Mouse (Mus musculus) heart, adult 2 months (tissue): Measurements from ENCODE around the gene Rnasek.

Experiments used
- CTCF ChIP-seq: fragments of 200-600 bp; IDR thresholded peaks from 2 replicates; pipeline ENCODE4 v1.8.1; 2022; ENCODE audit warnings: antibody characterized with exemption, mild to moderate bottlenecking, moderate library complexity
- EP300 ChIP-seq: fragments of 200-500 bp; IDR thresholded peaks from 2 replicates; pipeline ENCODE4 v1.6.1; 2011; ENCODE audit warnings: low read depth, low read length, control low read depth; ENCODE audit not compliant: insufficient read depth

DNA sequence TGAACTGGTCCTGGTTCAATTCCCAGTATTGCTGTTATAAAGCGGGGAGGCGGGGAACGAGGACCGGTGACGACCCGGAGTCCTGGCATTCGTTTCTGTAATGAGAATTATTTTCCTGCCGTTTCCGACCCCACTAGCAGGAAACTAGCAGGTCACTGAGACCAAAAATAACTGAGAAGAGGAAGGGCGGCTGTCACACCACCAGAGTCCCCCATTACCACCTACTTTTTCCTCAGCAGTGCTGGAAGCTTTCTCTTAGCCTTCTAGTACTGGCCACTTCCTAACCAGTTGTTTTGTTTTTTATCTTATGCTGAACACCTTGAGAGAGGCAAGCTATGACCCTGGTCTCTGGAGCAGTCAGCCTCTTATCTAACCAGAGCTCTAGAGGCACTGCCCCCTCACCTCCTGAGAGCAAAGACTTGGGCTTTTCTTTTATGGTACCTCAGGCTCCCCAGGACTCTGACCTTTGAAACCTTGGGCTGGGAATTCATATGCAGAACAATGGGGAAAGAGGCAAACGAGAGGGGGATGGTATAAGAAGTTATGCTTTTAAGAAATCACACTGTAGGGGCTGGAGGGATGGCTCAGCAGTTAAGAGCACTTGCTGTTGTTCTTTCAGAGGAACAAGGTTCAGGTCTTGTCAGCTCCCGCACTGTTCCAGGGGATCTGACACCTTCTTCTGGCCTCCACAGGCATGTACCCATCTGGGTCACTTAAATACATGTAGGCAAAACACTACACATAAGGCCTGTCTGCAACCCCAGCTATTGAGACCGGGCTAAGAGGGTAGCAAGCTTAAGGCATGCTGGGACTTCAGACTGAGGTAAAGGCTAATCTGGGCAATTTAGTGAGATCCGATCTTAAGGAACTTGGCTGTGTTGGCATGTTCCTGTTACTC, 17.8 kb downstream of the Rnasek start:
- peak; percentile 85; the same call in 1 of the 2 replicates for TF ChIP-seq EP300
- TF ChIP-seq CTCF: 0 out of 2 replicates have a peak, but pooled peaks have one; percentile 20
